Mouse (Mus musculus) urinary bladder, adult 18-20 months (tissue): Measurements from ENCODE around the gene Gm11492.

ENCODE experiments used
- DNase-seq, 2 experiments: peaks; one replicate each; pipeline ENCODE4 v3.0.0; 2022; ENCODE audit warnings: low spot score in 2 of 2, mixed read lengths in 2 of 2

The Gm11492 gene

GRCm38 (mm10) chr11:87566501-87566900 is at the start of gene Gm11492:
Gene Gm11492 (plus strand): TSS chr11:87566653.
- DNase-seq, result no peak

- peak in 1 of 2 experiments; percentile 24 for DNase-seq
Observed at GRCm38 (mm10) chr11:87519260-87519659, 47.2 kb upstream of the Gm11492 start.

GRCm38 (mm10) chr11:87523466-87523865 is 43.0 kb upstream of the Gm11492 start:
- DNase-seq, result no peak

GRCm38 (mm10) chr11:87523967-87524366 is 42.5 kb upstream of the Gm11492 start:
- DNase-seq, result no peak

GRCm38 (mm10) chr11:87524780-87525179 is 41.7 kb upstream of the Gm11492 start:
- DNase-seq, result no peak

- no peak for DNase-seq
Observed at GRCm38 (mm10) chr11:87527364-87527763, 39.1 kb upstream of the Gm11492 start.

- no peak for DNase-seq
Observed at GRCm38 (mm10) chr11:87527990-87528389, 38.5 kb upstream of the Gm11492 start.

- no peak for DNase-seq
Observed at GRCm38 (mm10) chr11:87531695-87532094, 34.8 kb upstream of the Gm11492 start.

- DNase-seq, result no peak
Observed at GRCm38 (mm10) chr11:87542285-87542684, 24.2 kb upstream of the Gm11492 start.

- no peak for DNase-seq
Observed at GRCm38 (mm10) chr11:87542906-87543305, 23.5 kb upstream of the Gm11492 start.

- DNase-seq, result no peak
Observed at GRCm38 (mm10) chr11:87553342-87553741, 13.1 kb upstream of the Gm11492 start.

- peak in 1 of 2 experiments; percentile 27 for DNase-seq
Observed at GRCm38 (mm10) chr11:87554386-87554785, 12.1 kb upstream of the Gm11492 start.

- no peak for DNase-seq
Observed at GRCm38 (mm10) chr11:87555106-87555703, 11.2 kb upstream of the Gm11492 start.

- no peak for DNase-seq
Observed at GRCm38 (mm10) chr11:87561208-87561607, 5.2 kb upstream of the Gm11492 start.

- DNase-seq, result no peak
Observed at GRCm38 (mm10) chr11:87568255-87568953, 2.0 kb downstream of the Gm11492 start, which contains the start of gene Sept4. Gene Sept4 (plus strand): TSS chr11:87568903.

GRCm38 (mm10) chr11:87570743-87571142 is 4.3 kb downstream of the Gm11492 start:
- no peak for DNase-seq

GRCm38 (mm10) chr11:87571361-87571950 is 5.0 kb downstream of the Gm11492 start:
- no peak for DNase-seq

- DNase-seq, result no peak
Observed at GRCm38 (mm10) chr11:87573751-87574150, 7.3 kb downstream of the Gm11492 start.

GRCm38 (mm10) chr11:87574520-87575180 is 8.2 kb downstream of the Gm11492 start:
- no peak for DNase-seq

- DNase-seq, result no peak
Observed at GRCm38 (mm10) chr11:87577601-87578248, 11.3 kb downstream of the Gm11492 start.

- peak; percentile 52 to 69 for DNase-seq
Observed at GRCm38 (mm10) chr11:87578249-87578962, 12.0 kb downstream of the Gm11492 start.
